Mouse (Mus musculus) intestine, embryonic 16.5 days (tissue): ENCODE data around the gene Col19a1. TPM values are rescaled to one million over a fixed set of nuclear protein-coding genes. Genes with fewer than 3 reads are reported as not detected.

Experiments used
- ATAC-seq: fragments of 200-750 bp; cut with Nextera tagmentation; 2 replicates; pipeline ENCODE4 v1.8.0; 2017; ENCODE audit warnings: moderate TSS enrichment, moderate library complexity
- H3K27ac ChIP-seq: fragments of 300-500 bp; sonication (generic); 2 replicates; pipeline ENCODE4 v1.5.1; 2014; ENCODE audit warnings: mild to moderate bottlenecking, low read length
- H3K27me3 ChIP-seq: fragments of 300-500 bp; sonication (generic); replicated peaks from 2 replicates; pipeline ENCODE4 v1.6.1; 2014; ENCODE audit warnings: low read length, control low read depth, mixed read lengths; ENCODE audit not compliant: control insufficient read depth, insufficient read depth
- H3K36me3 ChIP-seq: fragments of 300-500 bp; sonication (generic); 2 replicates; pipeline ENCODE4 v1.6.1; 2014; ENCODE audit warnings: low read length, control low read depth; ENCODE audit not compliant: control insufficient read depth, insufficient read depth
- H3K4me1 ChIP-seq: fragments of 300-500 bp; sonication (generic); 2 replicates; pipeline ENCODE4 v1.6.1; 2014; ENCODE audit warnings: low read length, control low read depth, mixed read lengths; ENCODE audit not compliant: control insufficient read depth, insufficient read depth
- H3K4me2 ChIP-seq: fragments of 300-500 bp; sonication (generic); 2 replicates; pipeline ENCODE4 v1.6.1; 2014; ENCODE audit warnings: low read depth, low read length, control low read depth
- H3K4me3 ChIP-seq: fragments of 300-500 bp; sonication (generic); 2 replicates; pipeline ENCODE4 v1.5.1; 2014; ENCODE audit warnings: mild to moderate bottlenecking, low read length
- H3K9ac ChIP-seq: fragments of 300-500 bp; sonication (generic); 2 replicates; pipeline ENCODE4 v1.6.1; 2014; ENCODE audit warnings: low read depth, low read length
- H3K9me3 ChIP-seq: fragments of 300-500 bp; sonication (generic); 2 replicates; pipeline ENCODE4 v1.6.1; 2016; ENCODE audit warnings: low read length, control low read depth; ENCODE audit not compliant: control insufficient read depth
- WGBS: fragments of 180-500 bp; shearing (Covaris S2); extraction: QIAGEN DNeasy Blood & Tissue Kit; methylation state at CpG from one replicate; pipeline ENCODE4 v1.1.7; 2014; 5-methylcytosine and 5-hydroxymethylcytosine counted together
- polyA plus RNA-seq: library from polyadenylated mRNA; unstranded; fragments of >200 nt; fragmentation: Nextera tagmentation; extraction: Ambion mirVana; gene quantifications from 2 replicates; pipeline ENCODE4 v1.2.1, GENCODE M21; 2015

Gene Col19a1
- polyA plus RNA-seq, 1 experiment from 2014 or later = 0.42 TPM

DNA sequence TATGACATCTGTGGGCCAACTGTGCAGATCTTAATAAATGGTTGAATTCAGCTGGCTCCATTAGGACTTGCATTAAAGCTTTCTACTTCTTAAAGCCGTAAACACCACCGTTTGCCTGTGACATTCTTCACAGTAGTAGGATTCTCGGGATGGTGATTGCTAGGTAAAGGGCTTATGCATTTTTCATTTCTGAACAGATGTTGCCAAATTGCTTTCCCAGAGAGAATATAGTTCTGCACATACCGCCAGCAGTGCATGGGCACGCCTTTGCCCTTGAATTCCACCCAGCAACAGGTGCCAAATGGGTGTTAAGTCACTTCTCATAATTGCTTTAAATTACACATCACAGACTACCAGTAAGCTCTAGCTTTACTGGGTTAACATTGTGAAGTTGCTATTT, 103.1 kb downstream of the Col19a1 start:
- no peak overlapping the region for H3K4me3 ChIP-seq
- no peaks in the 10 kb centered on the region for H3K27me3 ChIP-seq
- no peaks in the 10 kb centered on the region for H3K9me3 ChIP-seq
- H3K4me2 ChIP-seq = no peak overlapping the region
- WGBS = 72% methylated on average over 5 of the region's 5 CpGs
- ATAC-seq = no peak
- H3K27ac ChIP-seq = no peak overlapping the region
- no peak overlapping the region for H3K9ac ChIP-seq
- H3K36me3 ChIP-seq = no peaks in the 10 kb centered on the region
- H3K4me1 ChIP-seq = no peaks in the 10 kb centered on the region

DNA sequence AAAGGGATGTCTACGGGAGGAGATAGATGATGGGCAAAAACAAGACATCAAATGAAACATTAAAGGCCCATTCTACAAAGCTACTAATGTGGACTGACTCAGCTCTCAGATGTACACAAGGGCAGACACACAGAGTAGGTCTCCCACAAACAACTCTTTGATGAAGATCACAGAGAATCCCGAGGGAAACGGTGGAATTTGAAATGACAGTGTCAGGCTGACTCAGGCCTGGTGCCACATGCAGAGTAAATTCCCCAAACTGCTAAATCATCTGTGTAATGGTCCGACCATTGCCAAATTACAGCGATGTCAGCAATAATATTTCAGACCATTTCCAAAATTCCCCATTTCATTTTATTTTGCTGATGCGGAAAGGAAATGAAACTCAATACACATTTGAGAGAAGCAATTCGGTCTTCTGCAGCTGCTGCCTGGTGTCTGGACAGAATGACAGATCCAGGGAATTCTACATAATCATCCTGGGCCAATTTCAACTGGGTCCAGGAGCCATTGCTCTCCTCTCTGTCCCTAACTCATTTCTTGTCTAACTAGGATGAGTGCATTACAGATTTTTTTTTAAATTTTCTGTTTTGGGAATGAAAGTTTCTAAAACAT, 116.1 kb downstream of the Col19a1 start:
- Histone ChIP-seq H3K4me1 (no peaks in the 10 kb centered on the region), H3K36me3 (no peaks in the 10 kb centered on the region), H3K4me2 (no peak overlapping the region), H3K27ac (no peak overlapping the region), H3K9ac (no peak overlapping the region), H3K4me3 (no peak overlapping the region), H3K27me3 (no peaks in the 10 kb centered on the region), H3K9me3 (no peaks in the 10 kb centered on the region)
- no peak for ATAC-seq
- 69% methylated on average over 7 of the region's 7 CpGs for WGBS

DNA sequence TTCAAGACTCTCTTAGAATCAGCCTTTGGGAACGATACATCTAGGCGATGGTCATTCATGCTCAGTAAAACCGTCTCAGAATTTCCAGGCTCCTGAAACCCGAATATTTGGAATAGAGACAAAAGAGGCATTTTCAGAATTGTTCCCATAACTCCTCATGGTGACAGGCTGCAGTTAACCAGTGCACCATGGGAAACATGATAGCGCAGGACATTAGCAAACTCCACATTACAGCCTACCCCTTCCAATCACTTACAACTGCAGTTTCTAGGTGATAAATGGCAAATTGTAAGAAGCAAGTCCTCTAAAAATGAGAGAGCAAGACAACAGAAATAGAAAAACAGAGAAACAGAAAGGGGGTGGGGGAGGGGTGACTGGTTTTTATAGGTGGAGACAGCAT, 116.6 kb downstream of the Col19a1 start:
- H3K9me3 ChIP-seq = no peaks in the 10 kb centered on the region
- ATAC-seq = no peak

DNA sequence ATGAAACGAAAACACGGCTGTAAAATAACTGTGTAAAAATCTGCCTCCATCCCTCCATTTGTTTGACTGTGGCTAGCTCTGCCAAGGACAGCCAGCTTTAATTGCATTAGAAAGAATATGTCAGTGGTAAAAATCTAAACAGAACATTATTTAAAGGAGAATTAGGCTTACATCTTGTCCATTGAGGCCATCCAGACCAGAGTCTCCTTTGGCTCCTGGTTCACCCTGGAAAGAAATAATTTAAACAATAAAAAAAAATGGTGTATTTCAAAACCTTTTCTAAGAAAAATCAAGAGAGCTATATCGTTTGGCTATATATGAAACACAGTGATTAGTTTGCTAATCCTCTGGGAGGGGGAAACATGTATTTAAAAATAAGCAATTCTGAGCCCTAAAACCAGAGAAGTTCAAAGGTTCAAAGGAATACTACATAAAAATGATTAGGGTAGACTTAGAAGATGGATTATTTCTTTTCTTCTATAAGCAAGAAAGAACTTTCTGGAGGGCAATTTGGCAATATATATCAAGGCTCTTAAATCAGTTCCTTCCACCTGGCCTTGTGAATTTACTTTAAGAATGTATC, 125.9 kb downstream of the Col19a1 start:
- Histone ChIP-seq H3K36me3 (no peaks in the 10 kb centered on the region), H3K27me3 (no peaks in the 10 kb centered on the region), H3K4me3 (no peak overlapping the region), H3K4me1 (no peaks in the 10 kb centered on the region), H3K4me2 (no peak overlapping the region), H3K27ac (no peak overlapping the region), H3K9me3 (no peaks in the 10 kb centered on the region), H3K9ac (no peak overlapping the region)
- no peak for ATAC-seq
- 45% methylated on average over 3 of the region's 3 CpGs for WGBS

More for the DNA sequence above, 116.6 kb downstream of the Col19a1 start:
- Histone ChIP-seq H3K4me3 (no peak overlapping the region), H3K4me1 (no peaks in the 10 kb centered on the region), H3K4me2 (no peak overlapping the region), H3K36me3 (no peaks in the 10 kb centered on the region), H3K27ac (no peak overlapping the region), H3K9ac (no peak overlapping the region), H3K27me3 (no peaks in the 10 kb centered on the region)
- whole genome bisulfite sequencing = 80% methylated on average over 5 of the region's 5 CpGs

DNA sequence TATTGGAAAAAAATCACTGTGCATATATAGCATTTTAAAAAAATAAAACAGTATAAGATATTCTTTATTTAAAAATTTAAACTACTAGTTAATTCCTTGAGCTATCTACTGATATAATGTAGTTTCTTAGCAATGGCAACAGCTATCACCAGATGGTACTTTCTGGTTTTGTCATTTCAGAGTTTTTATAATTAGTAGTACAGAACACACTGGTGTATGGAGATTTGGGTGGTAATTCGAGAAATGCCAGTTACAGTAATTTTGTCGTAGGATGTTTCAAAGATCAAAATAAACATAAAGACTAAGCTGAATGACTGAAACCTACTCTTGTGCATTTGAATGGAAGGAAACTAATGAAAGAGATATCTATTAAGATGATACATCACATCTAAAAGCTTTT, 129.3 kb downstream of the Col19a1 start:
- no peak overlapping the region for H3K9ac ChIP-seq
- no peak overlapping the region for H3K4me3 ChIP-seq
- ATAC-seq = no peak
- 79% methylated on average over 2 of the region's 2 CpGs for WGBS
- H3K27me3 ChIP-seq = no peaks in the 10 kb centered on the region
- no peaks in the 10 kb centered on the region for H3K4me1 ChIP-seq
- H3K9me3 ChIP-seq = no peaks in the 10 kb centered on the region
- no peak overlapping the region for H3K27ac ChIP-seq
- H3K4me2 ChIP-seq = no peak overlapping the region
- no peaks in the 10 kb centered on the region for H3K36me3 ChIP-seq

DNA sequence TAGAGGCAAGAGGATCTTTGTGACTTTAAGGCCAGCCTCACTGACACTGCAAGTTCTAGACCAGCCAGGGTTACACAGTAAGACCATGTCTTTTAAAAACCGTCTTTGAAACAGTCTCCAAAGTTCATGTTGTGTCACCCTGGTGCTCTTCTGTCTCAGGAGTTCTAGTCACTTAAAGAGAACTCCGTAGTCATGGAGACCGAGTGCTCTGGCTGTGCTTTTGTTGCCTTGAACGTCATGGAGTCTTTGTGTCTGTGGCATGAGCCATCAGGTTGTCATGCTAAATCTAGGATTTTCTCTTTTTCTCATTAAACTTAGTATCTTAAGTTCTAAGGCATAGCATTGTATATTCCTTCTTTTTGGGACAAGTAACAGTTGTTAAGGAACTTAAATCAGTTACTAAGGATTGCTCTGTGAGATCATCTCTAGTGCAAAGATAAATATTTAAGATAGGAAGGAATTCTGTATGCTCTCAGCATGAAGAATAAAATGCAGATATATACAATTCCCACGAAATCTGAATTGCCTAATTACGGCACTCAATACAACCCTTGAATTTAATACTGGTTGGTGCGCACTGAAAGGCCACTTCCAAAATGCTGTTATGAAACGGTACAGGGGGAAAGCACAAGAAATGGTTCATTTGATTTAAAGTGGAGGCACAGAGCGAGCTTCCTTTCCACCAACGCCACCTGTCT, 134.6 kb downstream of the Col19a1 start:
- H3K27ac ChIP-seq = peak overlapping the region; percentile 68
- peak; percentile 58 for ATAC-seq
- WGBS = 46% methylated on average over 10 of the region's 10 CpGs

DNA sequence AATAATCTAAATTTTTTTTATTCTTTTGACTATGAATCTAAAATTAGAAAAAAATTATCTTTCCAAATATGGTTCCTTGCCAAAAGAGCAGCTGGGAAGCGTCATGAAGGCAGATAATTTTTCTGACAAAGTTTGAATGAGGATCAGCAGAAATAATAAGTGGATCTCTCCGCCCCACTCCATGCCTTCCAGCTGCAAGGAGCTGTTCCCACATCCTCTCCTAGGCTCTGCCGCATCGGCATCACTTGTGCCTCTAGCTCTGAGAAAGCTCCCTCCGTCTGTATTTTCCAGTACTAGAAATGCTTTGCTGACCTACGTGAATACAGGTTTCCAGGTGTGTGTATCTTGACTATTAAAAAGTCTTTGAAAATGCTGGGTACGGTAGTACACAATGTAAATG, 135.1 kb downstream of the Col19a1 start:
- Histone ChIP-seq H3K4me2 (no peak overlapping the region), H3K4me3 (no peak overlapping the region), H3K27ac (peak overlapping the region; percentile 68), H3K36me3 (no peaks in the 10 kb centered on the region), H3K9ac (no peak overlapping the region), H3K27me3 (no peaks in the 10 kb centered on the region), H3K4me1 (no peaks in the 10 kb centered on the region), H3K9me3 (no peaks in the 10 kb centered on the region)
- WGBS = 53% methylated on average over 7 of the region's 7 CpGs
- ATAC-seq = peak; percentile 65

More for the DNA sequence above, 134.6 kb downstream of the Col19a1 start:
- Histone ChIP-seq H3K4me2 (no peak overlapping the region), H3K4me1 (no peaks in the 10 kb centered on the region), H3K4me3 (no peak overlapping the region), H3K9me3 (no peaks in the 10 kb centered on the region), H3K9ac (no peak overlapping the region), H3K36me3 (no peaks in the 10 kb centered on the region), H3K27me3 (no peaks in the 10 kb centered on the region)

DNA sequence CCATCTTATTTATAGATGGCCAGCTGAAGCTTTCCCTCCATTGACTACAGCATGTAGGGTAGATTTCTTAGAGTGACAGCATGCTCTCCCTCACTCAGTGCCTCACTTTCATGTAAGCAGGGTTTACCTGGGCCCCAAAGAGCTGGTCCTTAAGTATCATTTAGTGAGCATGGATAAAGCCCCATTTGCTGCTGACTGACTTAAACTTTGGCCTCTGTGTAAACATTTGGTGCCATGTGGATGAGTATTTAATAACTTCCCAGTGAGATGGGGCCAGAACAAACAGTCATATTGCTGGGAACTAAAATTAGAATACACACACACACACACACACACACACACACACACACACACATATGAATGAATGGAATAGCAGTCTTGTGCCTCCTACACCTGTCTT, 149.8 kb downstream of the Col19a1 start:
- no peak overlapping the region for H3K4me3 ChIP-seq
- no peaks in the 10 kb centered on the region for H3K36me3 ChIP-seq
- no peak overlapping the region for H3K4me2 ChIP-seq
- no peaks in the 10 kb centered on the region for H3K9me3 ChIP-seq
- no peaks in the 10 kb centered on the region for H3K27me3 ChIP-seq
- no peak overlapping the region for H3K9ac ChIP-seq
- H3K27ac ChIP-seq = no peak overlapping the region
- peak; percentile 88 for ATAC-seq
- no peaks in the 10 kb centered on the region for H3K4me1 ChIP-seq

DNA sequence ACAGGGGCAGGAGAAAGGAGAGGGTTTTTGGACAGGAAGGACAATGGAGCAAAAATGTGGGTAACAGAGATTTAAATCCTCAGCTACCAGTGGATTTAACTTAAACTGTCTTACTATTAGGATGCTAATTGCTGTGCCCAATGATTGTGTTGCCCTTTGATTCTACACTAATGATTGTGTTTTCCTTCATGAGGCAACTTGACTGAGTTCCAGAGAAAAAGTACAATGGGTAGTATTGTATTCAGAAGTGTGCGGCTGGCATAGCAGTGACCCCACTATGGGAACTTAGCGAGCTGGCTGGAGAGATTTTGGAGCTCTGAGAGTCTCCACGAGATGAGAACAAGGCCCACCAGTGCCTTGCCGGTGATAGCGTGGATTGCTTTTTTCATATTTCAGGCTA, 159.0 kb downstream of the Col19a1 start:
- no peaks in the 10 kb centered on the region for H3K4me1 ChIP-seq
- H3K27ac ChIP-seq = no peak overlapping the region
- ATAC-seq = no peak
- H3K4me3 ChIP-seq = no peak overlapping the region
- no peaks in the 10 kb centered on the region for H3K9me3 ChIP-seq
- H3K36me3 ChIP-seq = no peaks in the 10 kb centered on the region
- WGBS = 92% methylated on average over 5 of the region's 5 CpGs
- no peak overlapping the region for H3K4me2 ChIP-seq
- H3K27me3 ChIP-seq = no peaks in the 10 kb centered on the region
- no peak overlapping the region for H3K9ac ChIP-seq
